Mouse (Mus musculus) heart, adult 11 months (tissue): ENCODE results near the gene Spata25.
A peak's percentile ranks its signal among the peaks of the same experiment; 100 is the strongest.
"Not testable (repeated sequence)": the region's sequence is repeated elsewhere in the genome, so short reads cannot be mapped to it uniquely, and the experiment has no call there.

Experiments used
- DNase-seq: peaks from one replicate; pipeline ENCODE4 v3.0.0; 2022

The Spata25 gene

DNA sequence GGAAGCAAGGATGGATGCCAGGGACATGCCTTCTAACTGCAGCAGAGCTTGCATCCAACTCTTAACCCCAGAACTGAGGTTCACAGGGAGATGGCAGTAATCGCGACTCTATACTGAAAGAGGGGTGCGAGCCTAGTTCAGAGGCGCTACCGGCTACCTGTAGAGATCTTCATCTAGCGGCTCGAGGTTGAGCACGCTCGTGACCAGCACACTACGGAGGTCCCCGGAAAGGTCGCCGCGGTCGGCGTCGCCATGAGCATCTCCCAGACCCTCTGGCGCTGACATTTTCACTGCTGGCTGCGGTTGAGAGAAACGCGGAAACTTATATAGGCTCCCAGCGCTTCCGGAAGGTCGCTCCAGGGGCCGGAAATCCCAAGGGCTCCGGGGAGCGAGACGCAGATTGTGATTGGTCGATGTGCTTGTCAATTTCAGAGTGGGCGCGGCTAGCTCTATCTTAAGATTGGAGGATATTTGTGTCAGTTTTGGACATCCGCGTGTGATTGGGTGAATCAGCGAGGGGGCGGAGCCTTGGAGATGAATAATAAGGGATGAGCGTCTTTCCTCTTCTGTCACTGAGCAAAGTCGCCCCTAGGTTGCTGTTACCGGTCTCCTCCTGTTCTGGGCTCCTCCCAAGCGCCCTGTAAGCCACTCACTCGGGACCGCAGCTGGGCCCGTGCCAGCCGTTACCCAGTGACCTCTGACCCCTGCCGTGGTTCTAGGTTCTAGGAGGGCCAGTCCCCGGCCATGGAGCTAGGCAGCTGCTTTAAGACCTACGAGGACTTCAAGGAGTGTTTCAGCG lies 23.6 kb downstream of the Spata25 start, which contains the start of the genes Acot8 and Zswim3:
TSS of gene Acot8 (minus strand) at position 350 of the 799 bp plus-strand sequence.
TSS of gene Zswim3 (plus strand) at position 566 of the 799 bp plus-strand sequence.
- DNase-seq: peak; percentile 100

DNA sequence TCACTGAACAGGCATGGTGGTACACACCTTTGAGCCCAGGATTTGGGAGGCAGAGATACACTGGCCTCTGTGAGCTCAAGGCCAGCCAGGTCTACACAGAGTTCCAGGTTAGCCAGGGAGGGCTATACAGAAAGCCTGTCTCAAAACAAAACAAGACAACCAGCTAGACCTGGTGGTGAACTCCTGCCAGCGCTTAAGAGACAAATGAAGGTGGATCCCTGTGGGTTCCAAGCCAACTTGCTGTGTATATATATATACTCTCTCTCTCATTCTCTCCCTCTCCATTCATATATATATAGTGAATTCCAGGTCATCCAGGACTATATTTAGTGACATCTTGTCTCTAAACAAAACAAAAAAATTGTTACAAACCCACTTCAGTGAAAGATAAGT lies 24.4 kb downstream of the Spata25 start:
- no peak for DNase-seq

DNA sequence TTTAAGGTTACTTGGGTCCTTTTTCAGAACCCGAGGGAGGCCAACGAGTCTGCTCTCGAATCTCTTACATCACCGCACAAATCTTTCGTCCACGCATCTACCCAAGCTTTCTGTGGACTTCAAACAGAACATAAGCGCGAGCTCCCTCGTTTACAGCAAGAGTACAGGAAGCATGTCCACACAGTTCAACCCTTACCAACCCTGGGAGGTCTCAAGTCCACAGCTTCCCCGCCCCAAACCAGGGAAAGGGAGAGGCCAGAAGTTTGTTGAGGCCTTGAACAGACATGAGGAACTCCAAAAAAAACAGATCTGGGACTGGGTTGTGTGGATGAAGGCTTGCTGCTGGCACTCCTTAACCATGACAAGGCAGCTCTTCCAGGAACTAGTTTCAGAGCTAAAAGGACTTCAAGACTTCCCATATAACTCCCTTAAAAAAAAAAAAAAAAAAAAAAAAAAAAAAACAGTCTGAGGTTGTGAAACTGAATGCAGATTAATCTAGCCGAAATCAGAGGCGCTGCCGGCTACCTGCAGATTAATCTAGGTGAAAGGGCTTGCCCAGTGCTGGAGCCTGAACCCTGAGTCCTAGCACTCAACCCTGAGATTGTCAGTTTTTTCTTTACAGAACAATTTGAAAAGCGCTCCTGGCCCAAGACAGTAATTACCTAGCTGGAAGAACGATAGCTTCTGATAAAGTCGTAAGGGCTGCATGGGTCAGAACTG lies 25.0 kb downstream of the Spata25 start:
- DNase-seq: no peak

DNA sequence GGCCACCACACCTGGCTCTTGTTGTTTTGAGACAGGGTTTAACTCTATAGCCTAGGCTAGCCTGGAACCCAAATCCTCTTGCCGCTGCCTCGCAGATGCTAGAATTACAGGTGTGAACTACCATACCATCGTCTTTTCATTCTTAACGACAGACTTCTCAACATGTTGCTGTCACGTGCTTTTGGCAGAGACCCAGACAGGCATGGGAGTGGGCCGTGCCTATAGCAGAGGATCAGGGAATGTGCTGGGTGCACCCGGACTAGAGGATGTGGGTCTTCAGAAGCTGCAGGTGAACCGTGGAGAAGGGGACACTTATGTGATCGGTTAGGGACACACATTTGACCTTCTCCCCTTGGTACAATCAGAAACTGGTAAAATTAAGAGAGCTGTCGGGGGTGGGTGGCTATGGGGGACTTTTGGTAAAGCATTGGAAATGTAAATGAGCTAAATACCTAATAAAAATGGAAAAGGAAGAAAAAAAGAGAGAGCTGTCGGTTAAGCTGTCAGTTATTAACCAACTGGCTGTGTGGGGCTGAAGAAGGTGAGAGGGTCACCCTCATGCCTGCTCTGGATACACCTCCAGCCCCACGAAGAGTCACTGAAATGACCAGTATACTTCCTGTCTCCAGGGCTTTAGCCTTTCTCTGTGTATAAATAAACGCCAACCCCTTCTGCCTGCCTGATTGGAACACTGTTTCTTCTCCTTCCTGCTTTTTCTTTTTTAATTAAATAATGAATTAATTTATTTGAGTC lies 27.9 kb downstream of the Spata25 start:
- no peak for DNase-seq

DNA sequence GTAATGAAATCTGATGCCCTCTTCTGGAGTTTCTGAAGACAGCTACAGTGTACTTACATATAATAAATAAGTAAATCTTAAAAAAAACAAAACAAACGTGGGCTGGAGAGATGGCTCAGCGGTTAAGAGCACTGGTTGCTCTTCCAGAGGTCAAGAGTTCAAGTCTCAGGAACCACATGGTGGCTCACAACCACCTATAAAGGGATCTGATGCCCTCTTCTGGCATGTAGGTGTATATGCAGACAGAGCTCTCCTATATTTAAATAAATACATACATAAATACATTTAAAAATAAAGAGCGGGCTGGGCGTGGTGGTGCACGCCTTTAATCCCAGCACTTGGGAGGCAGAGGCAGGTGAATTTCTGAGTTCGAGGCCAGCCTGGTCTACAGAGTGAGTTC lies 29.8 kb downstream of the Spata25 start:
- not testable (repeated sequence) for DNase-seq

DNA sequence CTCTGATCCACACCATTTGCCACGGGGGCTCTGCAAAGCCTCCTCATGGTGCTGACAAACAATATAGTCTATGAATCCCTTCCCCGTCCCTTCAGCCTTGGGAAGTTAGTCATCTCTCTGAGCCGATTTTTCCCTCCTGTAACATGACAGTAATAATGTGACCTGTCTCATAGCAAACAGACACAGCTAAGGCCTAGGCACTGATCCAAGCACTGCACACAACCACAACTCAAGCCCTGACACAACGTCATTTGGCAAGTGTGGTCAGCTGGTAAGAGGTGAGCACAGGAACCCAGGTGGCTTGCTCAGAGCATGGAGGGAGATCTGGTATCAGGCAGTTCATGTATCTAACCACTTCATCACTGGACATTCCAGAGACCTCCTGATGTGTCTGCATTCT lies 32.5 kb downstream of the Spata25 start:
- DNase-seq: no peak

DNA sequence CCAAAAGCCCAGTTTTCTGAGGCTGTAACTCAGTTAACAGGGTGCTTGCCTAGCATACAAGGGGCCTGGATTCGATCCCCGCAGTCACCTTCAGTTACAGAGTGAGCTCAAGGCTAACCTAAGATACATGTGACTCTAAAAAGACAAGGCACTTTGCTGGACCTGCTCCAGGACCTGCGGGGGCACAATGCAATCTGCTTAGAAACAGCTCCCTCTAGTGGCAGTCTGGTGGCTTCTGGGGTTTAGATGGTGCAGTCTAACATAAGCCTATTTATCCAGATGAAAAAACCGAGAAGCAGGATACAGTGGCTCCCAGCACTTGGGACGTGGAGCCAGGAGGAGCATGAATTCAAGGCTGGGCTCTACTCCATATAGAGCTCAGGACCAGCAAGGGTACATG lies 34.0 kb downstream of the Spata25 start:
- peak; percentile 96 for DNase-seq

DNA sequence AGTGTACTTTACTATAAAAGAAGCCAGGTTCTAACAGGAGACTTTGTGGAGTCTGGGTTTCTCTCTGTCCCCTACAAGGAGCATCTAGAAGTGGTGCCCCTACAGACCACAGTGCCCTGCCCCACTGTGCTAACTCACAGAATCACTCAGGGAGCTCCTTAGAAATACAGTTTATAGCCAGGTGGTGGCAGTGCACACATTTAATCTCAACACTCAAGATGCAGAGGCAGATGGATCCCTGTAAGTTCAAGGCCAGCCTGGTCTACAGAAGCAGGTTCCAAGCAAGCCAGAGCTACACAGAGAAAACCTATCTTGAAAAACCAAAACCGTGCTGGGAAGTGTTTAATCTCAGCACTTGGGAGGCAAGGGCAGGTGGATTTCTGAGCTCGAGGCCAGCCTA lies 34.6 kb downstream of the Spata25 start:
- peak; percentile 85 for DNase-seq

DNA sequence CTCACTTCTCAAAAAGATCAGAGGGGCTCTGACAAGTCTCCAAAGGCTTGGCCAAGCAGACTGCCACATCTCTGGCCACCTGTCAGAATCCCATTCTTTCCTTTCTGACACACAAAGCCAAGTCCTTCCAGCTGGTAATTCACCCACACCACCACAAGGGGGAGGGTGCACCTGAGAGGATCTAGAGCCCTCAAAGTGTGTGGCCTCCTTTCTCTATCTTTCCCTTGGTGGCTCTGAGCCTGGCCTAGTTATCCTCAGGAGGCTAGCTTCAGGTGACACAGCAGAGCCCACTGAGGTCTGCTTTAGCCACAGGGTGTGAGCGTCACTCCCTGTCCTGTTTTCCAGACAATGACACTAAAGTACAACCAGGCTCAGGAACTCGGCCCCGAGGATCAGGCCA lies 35.1 kb downstream of the Spata25 start:
- peak; percentile 93 for DNase-seq

DNA sequence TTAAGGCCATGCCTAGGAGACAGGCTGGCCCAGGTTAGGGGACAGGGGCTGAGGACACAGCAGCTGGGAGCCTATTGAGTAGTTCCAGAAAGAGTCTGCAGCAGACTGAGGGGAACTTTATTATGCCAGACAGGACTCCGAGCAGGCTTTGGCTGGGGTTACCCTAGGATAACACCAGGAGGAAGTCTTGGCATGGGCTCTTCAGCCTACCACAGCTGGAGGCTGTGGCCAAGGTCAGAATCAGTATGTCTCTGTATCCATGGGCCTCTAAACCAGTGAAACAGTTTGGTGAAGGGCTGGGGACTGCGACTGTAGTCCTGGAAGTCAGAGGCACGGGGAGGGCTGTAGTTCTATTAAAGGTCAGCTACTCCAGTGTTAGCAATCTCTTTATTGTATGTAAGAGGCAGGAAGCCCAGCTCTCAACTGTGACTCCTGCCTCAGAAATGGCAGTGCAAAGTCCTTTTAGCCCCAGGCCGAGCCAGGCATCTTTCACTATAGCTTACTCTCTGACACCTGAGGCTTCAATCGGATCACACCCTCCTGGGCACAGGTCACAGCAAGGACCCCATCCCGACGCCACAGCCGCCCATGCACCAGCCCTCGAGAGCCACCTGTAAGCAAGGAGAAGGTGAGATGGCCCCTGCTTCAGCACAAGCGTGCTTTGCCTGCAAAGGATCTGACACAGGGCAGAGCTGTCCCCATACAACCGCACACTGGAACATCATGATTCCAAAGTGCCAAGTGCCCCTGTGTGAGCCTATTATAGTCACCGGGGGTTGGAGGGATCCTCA lies 35.7 kb downstream of the Spata25 start:
- peak; percentile 90 for DNase-seq

DNA sequence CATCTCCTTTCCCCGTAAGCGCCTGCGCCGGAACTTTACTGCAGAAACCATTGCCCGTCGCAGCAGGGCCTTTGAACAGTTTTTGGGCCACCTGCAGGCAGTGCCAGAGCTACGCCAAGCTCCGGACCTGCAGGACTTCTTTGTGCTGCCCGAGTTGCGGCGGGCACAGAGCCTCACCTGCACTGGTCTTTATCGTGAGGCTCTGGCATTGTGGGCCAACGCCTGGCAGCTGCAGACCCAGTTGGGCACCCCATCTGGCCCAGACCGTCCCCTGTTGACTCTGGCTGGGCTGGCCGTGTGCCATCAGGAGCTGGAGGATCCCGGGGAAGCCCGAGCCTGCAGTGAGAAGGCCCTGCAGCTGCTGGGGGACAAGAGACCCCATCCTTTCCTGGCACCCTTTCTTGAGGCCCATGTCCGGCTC lies 36.5 kb downstream of the Spata25 start:
- DNase-seq: peak; percentile 90

DNA sequence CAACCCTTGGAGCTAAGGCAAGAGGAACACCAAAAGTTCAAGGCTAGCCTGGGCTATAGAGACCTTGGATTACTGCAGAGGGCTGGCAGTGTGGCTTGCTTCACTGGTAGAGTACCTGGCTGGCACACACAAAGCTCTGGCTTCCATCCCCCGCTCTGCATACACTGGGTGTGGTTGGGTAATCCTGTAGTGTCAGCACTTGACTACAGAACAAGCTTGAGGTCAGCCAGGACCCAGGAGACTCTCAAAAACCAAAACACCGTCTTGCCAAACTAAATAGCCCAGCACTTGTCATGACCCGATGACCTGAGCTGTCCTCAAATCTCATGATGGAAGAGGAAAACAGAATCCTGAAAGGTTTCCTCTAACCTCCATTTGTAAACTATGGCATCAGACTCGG lies 37.9 kb downstream of the Spata25 start:
- no peak for DNase-seq

DNA sequence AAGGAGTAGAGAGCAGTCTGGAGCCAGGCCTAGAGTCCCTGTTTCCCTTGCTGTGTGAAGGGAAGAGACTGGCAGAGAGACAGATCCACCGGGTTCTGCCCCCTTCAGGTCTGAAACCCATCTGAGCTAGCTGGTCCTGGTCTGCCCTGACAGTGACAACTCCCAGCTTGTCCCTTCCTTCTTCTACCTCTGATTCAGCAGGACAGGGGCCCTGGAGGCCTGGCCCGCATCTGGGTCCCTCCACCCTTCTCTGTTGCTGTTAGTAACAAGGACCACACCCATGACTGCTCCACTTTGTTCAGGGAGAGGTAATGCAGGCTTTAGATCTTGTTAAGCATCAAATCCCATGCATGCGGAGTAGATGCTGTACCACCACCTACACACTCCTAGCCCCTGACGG lies 39.9 kb downstream of the Spata25 start:
- DNase-seq: peak; percentile 93

DNA sequence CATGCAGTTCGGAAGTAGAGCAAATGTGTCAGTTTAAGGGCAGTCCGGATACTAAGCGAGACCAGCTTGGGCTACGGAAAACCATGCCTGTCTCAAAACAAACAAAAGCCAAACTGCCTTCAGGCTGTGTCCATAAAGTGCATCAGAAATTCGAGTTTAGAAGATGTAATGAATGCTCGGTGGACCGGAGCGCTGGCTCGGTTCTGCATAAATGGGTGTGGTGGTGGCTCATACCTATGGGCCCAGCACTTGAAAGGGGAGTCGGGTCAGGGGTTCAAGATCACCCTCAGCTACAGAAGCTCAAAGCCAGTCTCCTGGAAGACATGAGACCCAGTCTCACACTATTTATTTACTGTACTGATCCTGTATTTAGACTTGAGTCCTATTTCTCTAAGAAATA lies 40.6 kb downstream of the Spata25 start:
- DNase-seq: peak; percentile 83

DNA sequence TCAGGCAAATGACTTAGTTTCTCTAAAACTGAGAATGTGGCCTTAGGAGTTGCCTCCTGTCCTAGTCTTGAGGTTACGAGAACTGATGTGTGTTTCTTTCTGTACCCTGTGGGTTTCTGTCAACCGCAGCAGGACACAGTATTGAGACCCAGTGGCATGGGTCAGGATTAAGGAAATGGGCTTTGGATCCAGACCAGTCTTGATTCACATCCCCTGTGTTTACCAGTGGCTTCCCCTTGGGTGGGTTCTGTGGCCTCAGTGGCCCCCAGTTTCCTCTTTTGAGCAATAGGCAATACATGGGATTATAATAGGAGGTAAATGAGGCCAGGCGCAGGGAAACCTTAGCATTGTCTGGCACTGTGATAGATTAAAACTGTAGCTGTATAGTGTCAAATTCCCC lies 41.3 kb downstream of the Spata25 start:
- DNase-seq: peak; percentile 92

DNA sequence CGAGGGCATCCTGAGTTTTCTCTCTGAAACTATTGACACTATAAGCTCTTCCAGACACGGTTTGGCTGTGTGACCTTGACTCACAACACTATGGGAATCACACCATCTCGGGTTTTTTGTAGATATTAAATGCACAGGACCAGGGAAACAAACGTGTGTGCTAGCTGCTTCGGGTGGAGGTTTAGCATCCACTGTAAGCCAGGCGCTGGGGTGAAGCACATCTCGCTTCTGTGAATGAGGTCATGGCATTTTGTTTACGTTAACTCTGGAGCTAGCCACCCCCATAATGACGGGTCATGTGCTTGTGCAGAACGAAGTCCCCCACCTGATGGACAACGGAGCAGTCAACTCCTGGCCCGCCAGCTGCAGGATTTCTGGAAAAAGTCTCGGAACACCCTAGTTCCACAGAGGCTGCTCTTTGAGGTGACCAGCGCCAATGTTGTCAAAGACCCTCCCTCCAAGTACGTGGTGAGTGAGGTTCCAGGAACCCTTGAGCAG lies 41.9 kb downstream of the Spata25 start:
- DNase-seq: peak; percentile 96

DNA sequence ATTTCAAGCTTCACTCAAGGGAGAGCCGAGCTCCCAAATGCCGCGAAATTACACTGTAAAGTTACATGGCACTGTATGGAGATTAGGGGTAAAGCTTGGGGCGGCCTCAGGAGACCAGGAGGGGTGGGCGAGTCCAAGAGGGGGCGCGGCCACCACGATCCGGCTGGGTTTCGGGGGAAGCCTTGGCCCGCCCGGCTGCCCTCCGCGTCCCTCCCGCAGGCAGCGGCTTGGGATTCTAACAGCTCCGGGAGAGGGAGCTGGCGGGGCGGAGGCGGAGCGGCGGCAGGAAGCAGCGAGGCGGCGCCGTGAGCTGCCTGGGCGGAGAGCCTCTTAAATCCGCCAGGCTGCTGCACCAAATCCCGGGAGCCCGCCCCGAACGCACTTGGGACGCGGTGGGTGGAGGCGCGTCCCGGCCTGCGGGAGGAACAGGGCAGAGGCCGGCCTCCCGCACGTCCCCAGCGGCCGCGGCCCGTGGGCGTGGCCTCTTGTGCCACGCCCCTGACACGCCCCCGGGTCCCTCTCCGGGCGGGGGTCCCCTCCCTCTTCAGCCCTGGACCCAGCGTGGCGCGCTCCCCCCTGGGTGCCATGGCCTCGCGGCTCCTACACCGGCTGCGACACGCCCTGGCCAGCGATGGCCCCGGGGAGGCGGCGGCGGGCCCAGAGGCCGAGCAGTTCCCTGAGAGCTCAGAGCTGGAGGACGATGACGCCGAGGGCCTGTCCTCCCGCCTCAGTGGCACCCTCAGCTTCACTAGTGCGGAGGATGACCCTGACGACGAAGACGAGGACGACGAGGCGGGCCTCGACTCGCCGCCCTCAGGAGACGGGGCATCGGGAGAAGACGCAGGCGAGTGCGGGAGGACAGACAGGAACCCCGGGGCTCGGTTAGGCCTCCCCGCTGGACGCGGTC lies 42.6 kb downstream of the Spata25 start, which contains the start of gene Snx21:
TSS of gene Snx21 (plus strand) at position 343 of the 907 bp plus-strand sequence.
- peak; percentile 100 for DNase-seq

DNA sequence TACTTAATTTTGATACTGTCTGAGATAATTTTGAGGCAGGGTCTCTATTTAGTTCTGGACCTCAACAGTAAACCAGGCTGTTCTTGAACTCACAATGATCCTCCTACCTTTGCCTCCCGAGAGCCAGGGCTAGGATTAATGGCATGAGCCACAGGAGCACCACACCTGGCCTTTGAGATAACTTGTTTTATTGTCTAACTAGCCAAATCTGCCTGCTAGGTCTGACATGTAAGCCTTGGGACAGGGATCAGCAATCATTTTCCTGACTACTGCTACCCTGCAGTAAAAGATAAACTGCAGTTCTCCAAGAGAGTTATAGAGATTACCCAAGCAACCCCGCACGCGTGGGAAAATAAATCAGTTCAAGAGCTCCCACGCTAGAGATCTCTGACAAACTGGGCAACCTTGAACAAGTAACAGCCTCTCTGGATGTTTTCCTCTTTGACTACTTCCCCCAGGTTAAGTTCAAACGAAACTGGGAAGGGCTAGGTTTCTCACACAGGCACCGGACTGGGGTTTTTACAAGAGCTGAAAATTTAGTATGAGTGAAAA lies 43.4 kb downstream of the Spata25 start:
- DNase-seq: no peak

DNA sequence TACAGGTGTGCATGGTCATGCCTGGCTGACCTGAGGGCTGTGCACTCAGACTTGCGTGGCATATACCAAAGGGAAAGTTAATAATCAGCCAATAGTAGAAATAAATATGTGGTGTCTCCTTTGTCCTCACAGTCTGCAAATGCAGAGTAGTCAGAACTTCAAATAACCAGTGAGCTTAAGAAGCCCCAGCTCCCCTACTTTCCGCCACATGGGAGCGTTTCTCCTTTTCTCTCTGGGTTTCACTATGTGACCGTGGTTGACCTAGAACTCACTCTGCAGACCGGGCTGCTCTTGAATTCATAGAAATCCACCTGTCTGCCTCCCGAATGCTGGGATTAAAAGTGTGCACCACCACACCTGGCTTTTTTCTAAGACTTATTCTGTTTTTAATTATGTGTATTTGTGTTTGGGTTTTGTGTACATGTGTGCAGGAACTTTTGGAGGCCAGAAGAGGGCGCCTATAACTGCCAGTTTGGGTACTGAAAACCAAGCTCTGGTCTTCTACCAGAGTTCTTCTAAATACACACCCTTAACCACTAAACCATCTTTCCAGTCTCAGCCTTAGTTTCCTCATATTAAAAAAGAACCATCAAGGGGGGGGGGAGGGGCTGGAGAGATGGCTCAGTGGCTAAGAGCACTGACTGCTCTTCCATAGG lies 44.3 kb downstream of the Spata25 start:
- DNase-seq: no peak

DNA sequence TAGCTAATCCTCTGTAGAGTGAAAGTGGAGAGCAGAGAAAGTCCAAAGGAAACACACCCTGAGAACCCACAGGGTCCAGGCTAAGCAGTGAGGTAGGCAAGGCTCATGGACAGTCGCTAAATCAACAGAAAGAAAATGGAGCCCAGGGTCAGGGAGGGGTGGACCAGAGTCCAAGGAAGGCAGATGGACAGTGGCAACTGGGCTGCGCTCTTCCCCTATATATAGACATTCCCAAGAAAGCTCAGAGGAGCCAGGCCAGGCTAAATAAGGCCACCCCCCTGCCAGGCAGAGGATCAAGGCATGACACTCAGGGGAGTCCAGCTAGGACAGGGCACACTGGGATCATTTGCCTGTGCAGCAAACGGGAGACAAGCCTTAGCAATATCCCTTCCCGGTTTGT lies 46.5 kb downstream of the Spata25 start:
- no peak for DNase-seq
